Mouse (Mus musculus): ENCODE measurements around the gene Gm28308.

DNA sequence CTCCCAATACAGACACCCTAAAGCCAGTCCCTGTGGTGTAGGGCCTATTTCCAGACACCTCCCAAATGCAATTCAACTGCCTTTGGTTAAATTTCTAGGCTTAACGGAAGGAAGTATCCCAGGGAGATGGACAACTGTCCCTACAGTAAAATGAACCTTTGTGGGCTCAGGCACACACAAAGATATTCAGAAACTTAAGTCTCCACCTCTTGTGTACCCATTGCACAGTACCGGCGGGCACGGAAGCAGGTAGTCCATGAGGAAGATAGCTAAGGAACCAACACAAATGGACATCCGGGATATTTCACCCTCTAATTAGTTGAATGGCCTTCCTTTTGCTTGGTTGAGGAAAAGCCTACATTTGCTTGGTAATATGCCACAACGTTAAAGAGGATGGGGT, 36.7 kb downstream of the Gm28308 start:
- TF ChIP-seq ZNF384 (IDR thresholded peaks at IDR 0.05; ENCODE audit: low read depth, low read length) (no peak), CHD2 (IDR thresholded peaks at IDR 0.05; ENCODE audit: low read length) (no peak), SIN3A (IDR thresholded peaks at IDR 0.05; ENCODE audit: low read length) (no peak), CTCF (conservative IDR thresholded peaks at IDR 0.05 in 1 of 2, IDR thresholded peaks at IDR 0.05 in 1 of 2; ENCODE audit: low read depth in 2 of 2, low read length in 2 of 2) (no peak), EP300 (IDR thresholded peaks at IDR 0.05; ENCODE audit: low read length) (no peak), POLR2AphosphoS2 (IDR thresholded peaks at IDR 0.05; ENCODE audit: low read depth, low read length) (no peak), POLR2A (IDR thresholded peaks at IDR 0.05; ENCODE audit: low read depth, low read length) (no peak), USF2 (conservative IDR thresholded peaks at IDR 0.05; ENCODE audit: low read depth, low read length) (no peak), ELF1 (IDR thresholded peaks at IDR 0.05; ENCODE audit: low read depth, low read length) (no peak), USF1 (IDR thresholded peaks at IDR 0.05; ENCODE audit: low read depth, low read length) (no peak), ZMIZ1 (IDR thresholded peaks at IDR 0.05; ENCODE audit: low read depth, low read length) (no peak), TCF12 (IDR thresholded peaks at IDR 0.05; ENCODE audit: low read depth, low read length) (no peak), TBP (conservative IDR thresholded peaks at IDR 0.05; ENCODE audit: low read depth, low read length) (no peak)
